Mouse (Mus musculus) limb, embryonic 14.5 days (tissue): ENCODE data around the gene Nrf1. TPM values are rescaled to one million over a fixed set of nuclear protein-coding genes. Genes with fewer than 3 reads are reported as not detected.
A peak's percentile ranks its signal among the peaks of the same experiment; 100 is the strongest.

Experiments
- ATAC-seq: fragments of 200-750 bp; cut with Nextera tagmentation; 2 replicates; pipeline ENCODE4 v1.8.0; 2017; ENCODE audit warnings: low read depth, moderate number of reproducible peaks, moderate TSS enrichment; ENCODE audit not compliant: low FRiP score
- DNase-seq: peaks from one replicate; pipeline ENCODE4 v3.0.0-alpha.2; 2015; ENCODE audit warnings: low spot score
- H3K27ac ChIP-seq: fragments of 300-500 bp; sonication (generic); replicated peaks from 2 replicates; pipeline ENCODE4 v1.5.1; 2014; ENCODE audit warnings: low read depth, mild to moderate bottlenecking, low read length, moderate library complexity, mixed read lengths
- H3K27me3 ChIP-seq: fragments of 300-500 bp; sonication (generic); 2 replicates; pipeline ENCODE4 v1.6.1; 2014; ENCODE audit warnings: low read length, mixed read lengths; ENCODE audit not compliant: control insufficient read depth, insufficient read depth
- H3K36me3 ChIP-seq: fragments of 300-500 bp; sonication (generic); 2 replicates; pipeline ENCODE4 v1.6.1; 2014; ENCODE audit warnings: mild to moderate bottlenecking, low read length, moderate library complexity, mixed read lengths; ENCODE audit not compliant: control insufficient read depth, insufficient read depth
- H3K4me1 ChIP-seq: fragments of 300-500 bp; sonication (generic); 2 replicates; pipeline ENCODE4 v1.6.1; 2014; ENCODE audit warnings: antibody characterized with exemption, low read length, mixed read lengths; ENCODE audit not compliant: control insufficient read depth, insufficient read depth
- H3K4me2 ChIP-seq: fragments of 300-500 bp; sonication (generic); replicated peaks from 2 replicates; pipeline ENCODE4 v1.6.1; 2014; ENCODE audit warnings: low read depth, mild to moderate bottlenecking, low read length, moderate library complexity; ENCODE audit not compliant: severe bottlenecking
- H3K4me3 ChIP-seq: fragments of 300-500 bp; sonication (generic); replicated peaks from 2 replicates; pipeline ENCODE4 v1.5.1; 2014; ENCODE audit warnings: low read length
- H3K9ac ChIP-seq: fragments of 300-500 bp; sonication (generic); 2 replicates; pipeline ENCODE4 v1.6.1; 2014; ENCODE audit warnings: mild to moderate bottlenecking, low read depth, low read length, moderate library complexity; ENCODE audit not compliant: severe bottlenecking
- H3K9me3 ChIP-seq: fragments of 300-500 bp; sonication (generic); 2 replicates; pipeline ENCODE4 v1.6.1; 2016; ENCODE audit warnings: low read length; ENCODE audit not compliant: control insufficient read depth
- POLR2A ChIP-seq: fragments of 200-500 bp; IDR thresholded peaks from 2 replicates; pipeline ENCODE4 v1.8.0; 2012; ENCODE audit warnings: inconsistent platforms, mild to moderate bottlenecking, moderate library complexity, borderline replicate concordance; ENCODE audit not compliant: insufficient read depth, insufficient read length; ENCODE audit errors: extremely low read depth
- WGBS: fragments of 180-500 bp; shearing (Covaris S2); extraction: QIAGEN DNeasy Blood & Tissue Kit; methylation state at CpG from one replicate; pipeline ENCODE4 v1.1.7; 2014; 5-methylcytosine and 5-hydroxymethylcytosine counted together
- polyA plus RNA-seq, 2 experiments: library from polyadenylated mRNA; depleted of rRNA in 1 of 2; stranded (reverse) in 1 of 2; unstranded in 1 of 2; fragments of >200 nt; fragmentation: Nextera tagmentation in 1 of 2; extraction: Ambion mirVana in 1 of 2; gene quantifications; 2 replicates each; pipeline versions ENCODE4 v1.2.1 to v1.2.3; 2012 to 2014

Gene Nrf1
- polyA plus RNA-seq, 2 experiments: 47.7 to 70.7 TPM

DNA sequence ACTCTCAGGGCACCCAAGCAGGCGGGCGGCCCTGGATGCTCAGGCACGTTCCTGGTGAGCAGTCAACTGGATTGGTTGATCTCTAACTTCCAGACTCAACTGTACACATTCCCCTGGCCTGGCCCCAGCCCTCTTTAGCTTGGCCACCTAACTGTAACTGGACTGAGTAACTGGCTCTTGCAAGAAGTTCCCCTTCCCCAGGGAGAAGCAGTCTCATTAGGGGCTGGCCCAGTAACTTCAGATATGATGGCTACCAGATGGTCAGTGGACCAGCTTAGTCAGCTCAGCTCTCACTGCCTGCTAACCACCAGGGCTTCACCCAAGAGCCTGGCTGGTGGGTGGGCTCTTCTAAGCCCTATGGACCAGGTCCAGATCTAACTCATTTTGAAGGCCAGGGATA, 120.5 kb downstream of the Nrf1 start:
- ATAC-seq: no peak
- H3K9ac ChIP-seq: no peak overlapping the region
- no peak for TF ChIP-seq POLR2A
- H3K27me3 ChIP-seq: peaks cover 38% of the 10 kb centered on the region
- 78% methylated on average over 3 of the region's 3 CpGs for WGBS
- DNase-seq: no peak
- no peak overlapping the region for H3K4me3 ChIP-seq
- H3K9me3 ChIP-seq: no peaks in the 10 kb centered on the region
- no peaks in the 10 kb centered on the region for H3K36me3 ChIP-seq
- no peak overlapping the region for H3K27ac ChIP-seq
- H3K4me2 ChIP-seq: no peak overlapping the region
- H3K4me1 ChIP-seq: peaks cover 6% of the 10 kb centered on the region; the same call in 1 of the 2 replicates

DNA sequence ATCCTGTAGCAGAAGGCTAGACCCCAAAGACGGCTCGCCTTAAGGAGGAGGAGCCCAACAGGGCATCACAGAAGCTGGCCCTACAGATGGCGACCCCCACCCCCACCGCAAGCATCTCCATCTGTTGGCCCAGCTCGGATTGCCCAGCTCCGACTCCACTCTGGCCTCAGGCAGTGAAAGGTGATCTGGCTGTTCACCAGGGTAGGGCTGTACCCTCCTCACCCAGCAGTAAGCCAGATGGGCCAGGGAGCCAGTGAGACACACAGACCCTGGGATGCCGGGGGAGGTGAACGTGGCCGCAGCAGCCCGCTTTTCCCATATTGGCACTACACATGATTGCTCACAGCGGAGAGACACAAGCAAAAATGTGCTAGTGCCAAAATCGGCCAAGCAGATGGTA, 121.4 kb downstream of the Nrf1 start:
- Histone ChIP-seq H3K4me2 (no peak overlapping the region), H3K9me3 (no peaks in the 10 kb centered on the region), H3K27me3 (peaks cover 46% of the 10 kb centered on the region), H3K27ac (no peak overlapping the region), H3K4me1 (peaks cover 9% of the 10 kb centered on the region; the same call in 1 of the 2 replicates), H3K36me3 (no peaks in the 10 kb centered on the region), H3K9ac (no peak overlapping the region), H3K4me3 (no peak overlapping the region)
- DNase-seq: no peak
- ATAC-seq: 0 out of 2 replicates have a peak, but pooled peaks have one; percentile 20
- TF ChIP-seq POLR2A: no peak
- WGBS: 31% methylated on average over 12 of the region's 12 CpGs

DNA sequence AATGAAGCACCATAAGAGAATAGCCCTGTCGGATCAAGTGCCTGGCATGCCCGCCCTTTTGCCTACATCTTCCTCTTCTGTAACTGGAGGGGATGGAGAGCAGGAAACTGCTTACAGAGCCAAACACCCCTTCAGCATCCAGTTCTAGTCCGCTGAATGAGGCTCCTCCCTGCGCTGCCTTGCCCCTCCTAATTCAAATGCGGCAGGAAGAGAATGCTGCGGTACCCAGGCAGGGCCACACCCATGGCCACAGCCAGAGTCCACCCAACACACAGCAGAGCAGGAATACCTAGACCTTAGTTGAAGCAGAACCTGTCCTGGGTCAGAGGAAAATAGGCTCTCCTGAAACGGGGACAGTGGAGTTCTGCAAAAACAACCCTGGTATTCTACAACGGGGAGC, 123.4 kb downstream of the Nrf1 start:
- TF ChIP-seq POLR2A: no peak
- H3K4me1 ChIP-seq: peaks cover 25% of the 10 kb centered on the region
- ATAC-seq: no peak

DNA sequence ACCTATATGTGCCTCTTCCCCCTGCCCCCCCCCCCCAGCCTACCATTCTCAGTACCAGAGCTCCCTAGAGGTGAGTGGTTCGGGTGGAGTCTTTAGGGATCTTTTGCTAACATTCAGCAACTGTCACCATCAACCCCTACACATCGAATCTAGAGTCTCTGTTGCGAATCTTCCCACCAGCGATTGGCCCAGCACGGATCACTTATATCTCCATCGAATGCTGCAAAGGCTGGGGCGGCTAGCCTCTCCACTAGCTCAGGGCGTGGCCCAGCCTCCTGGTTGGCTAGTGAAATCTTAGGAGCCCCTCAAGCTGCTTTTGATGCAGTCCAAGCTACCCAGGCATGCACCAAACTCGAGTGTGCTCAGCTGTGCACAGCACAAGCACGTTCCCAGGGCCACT, 124.2 kb downstream of the Nrf1 start:
- Histone ChIP-seq H3K27me3 (peaks cover 75% of the 10 kb centered on the region), H3K4me1 (peaks cover 25% of the 10 kb centered on the region), H3K36me3 (no peaks in the 10 kb centered on the region), H3K4me2 (no peak overlapping the region), H3K27ac (no peak overlapping the region), H3K9ac (no peak overlapping the region), H3K9me3 (no peaks in the 10 kb centered on the region), H3K4me3 (no peak overlapping the region)
- no peak for DNase-seq
- ATAC-seq: no peak
- TF ChIP-seq POLR2A: no peak
- WGBS: 18% methylated on average over 10 of the region's 10 CpGs

More for the DNA sequence above, 123.4 kb downstream of the Nrf1 start:
- Histone ChIP-seq H3K9me3 (no peaks in the 10 kb centered on the region), H3K27me3 (peaks cover 67% of the 10 kb centered on the region), H3K4me2 (no peak overlapping the region), H3K9ac (no peak overlapping the region), H3K36me3 (no peaks in the 10 kb centered on the region), H3K4me3 (no peak overlapping the region), H3K27ac (no peak overlapping the region)
- WGBS: 37% methylated on average over 8 of the region's 8 CpGs
- DNase-seq: no peak

DNA sequence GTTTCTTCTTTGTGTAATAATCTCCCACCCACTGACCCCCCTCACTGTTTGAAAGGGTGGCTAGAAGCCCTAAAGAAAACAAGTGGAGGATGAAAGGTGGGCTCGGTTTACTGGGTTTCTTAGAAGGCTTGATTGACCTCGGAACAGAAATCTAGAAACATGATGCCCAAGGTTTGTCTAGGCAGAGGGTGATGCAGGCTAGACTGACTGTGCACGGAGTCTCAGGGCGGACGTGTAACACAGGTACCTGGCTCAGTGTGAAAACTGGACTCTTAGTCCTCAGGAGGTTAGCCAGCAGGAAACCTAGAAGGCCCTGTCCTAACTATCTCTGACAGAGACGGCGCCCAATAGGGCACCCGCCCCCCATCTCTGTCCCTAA, 124.6 kb downstream of the Nrf1 start:
- no peak for DNase-seq
- peaks cover 20% of the 10 kb centered on the region for H3K4me1 ChIP-seq

More for the DNA sequence above, 124.6 kb downstream of the Nrf1 start:
- 6% methylated on average over 8 of the region's 8 CpGs for WGBS
- no peak for TF ChIP-seq POLR2A
- Histone ChIP-seq H3K9ac (0 out of 2 replicates have a peak overlapping the region, but pooled peaks have one; percentile 29), H3K4me2 (peak overlapping the region; percentile 54), H3K9me3 (no peaks in the 10 kb centered on the region), H3K36me3 (no peaks in the 10 kb centered on the region), H3K27ac (no peak overlapping the region), H3K4me3 (peak overlapping the region; percentile 34; the same call in 1 of the 2 replicates), H3K27me3 (peaks cover 79% of the 10 kb centered on the region)
- ATAC-seq: no peak
